Mouse (Mus musculus): ENCODE measurements around the gene Pld3.

DNA sequence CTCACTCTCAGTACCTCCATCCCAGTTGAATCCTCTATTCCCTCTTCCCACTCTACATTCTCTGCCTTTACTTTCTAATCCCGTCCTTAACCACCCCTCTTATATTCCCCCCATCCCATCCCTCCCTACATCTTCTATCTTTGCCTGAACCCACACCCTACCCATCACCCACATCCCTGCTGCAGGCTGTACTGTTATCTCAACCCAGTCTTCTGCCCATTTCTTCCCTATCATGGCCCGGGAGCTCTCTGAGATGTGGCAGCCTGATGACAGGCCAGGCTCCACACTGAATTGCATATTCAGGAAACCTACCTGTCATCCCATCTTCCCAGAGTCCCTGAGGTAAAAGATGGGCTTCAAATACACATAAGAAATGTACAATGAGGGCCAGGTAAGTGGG, 14.2 kb downstream of the Pld3 start:
- no peak for TF ChIP-seq CTCF (IDR thresholded peaks at IDR 0.05; ENCODE audit: control insufficient read depth, insufficient read depth, low read length)
- TF ChIP-seq POLR2A (IDR thresholded peaks at IDR 0.05; ENCODE audit: borderline replicate concordance, control insufficient read depth, low read depth, low read length) = no peak
